Mouse (Mus musculus) forebrain, postnatal 0 days (tissue): ENCODE data around the gene Upk3bl. TPM values are rescaled to one million over a fixed set of nuclear protein-coding genes. Genes with fewer than 3 reads are reported as not detected.
"Not testable (repeated sequence)": the region's sequence is repeated elsewhere in the genome, so short reads cannot be mapped to it uniquely, and the experiment has no call there.

ENCODE experiments used
- ATAC-seq: fragments of 200-750 bp; cut with Nextera tagmentation; 2 replicates; pipeline ENCODE4 v1.8.0; 2017; ENCODE audit warnings: mild to moderate bottlenecking, moderate library complexity
- DNase-seq: peaks from one replicate; pipeline ENCODE4 v3.0.0-alpha.2; 2015
- H3K27ac ChIP-seq: fragments of 300-500 bp; sonication (generic); 2 replicates; pipeline ENCODE4 v1.5.1; 2014; ENCODE audit warnings: low read depth, mild to moderate bottlenecking, antibody characterized with exemption, low read length, moderate library complexity, mixed read lengths
- H3K27me3 ChIP-seq: fragments of 300-500 bp; sonication (generic); 2 replicates; pipeline ENCODE4 v1.6.1; 2014; ENCODE audit warnings: mild to moderate bottlenecking, low read length, mixed read lengths; ENCODE audit not compliant: insufficient read depth
- H3K36me3 ChIP-seq: fragments of 300-500 bp; sonication (generic); 2 replicates; pipeline ENCODE4 v1.6.1; 2014; ENCODE audit warnings: mild to moderate bottlenecking, moderate library complexity; ENCODE audit not compliant: insufficient read depth
- H3K4me1 ChIP-seq: fragments of 300-500 bp; sonication (generic); 2 replicates; pipeline ENCODE4 v1.6.1; 2014; ENCODE audit warnings: antibody characterized with exemption; ENCODE audit not compliant: insufficient read depth
- H3K4me2 ChIP-seq: fragments of 300-500 bp; sonication (generic); 2 replicates; pipeline ENCODE4 v1.6.1; 2014; ENCODE audit warnings: low read depth, mild to moderate bottlenecking, moderate library complexity
- H3K4me3 ChIP-seq: fragments of 300-500 bp; sonication (generic); 2 replicates; pipeline ENCODE4 v1.5.1; 2014; ENCODE audit warnings: low read depth, low read length, mixed read lengths
- H3K9ac ChIP-seq: fragments of 300-500 bp; sonication (generic); 2 replicates; pipeline ENCODE4 v1.6.1; 2014; ENCODE audit warnings: mild to moderate bottlenecking
- H3K9me3 ChIP-seq: fragments of 300-500 bp; sonication (generic); 2 replicates; pipeline ENCODE4 v1.6.1; 2016; ENCODE audit warnings: low read length
- CTCF ChIP-seq: sonication (generic); IDR thresholded peaks from 2 replicates; pipeline ENCODE4 v1.5.1; 2016; ENCODE audit warnings: antibody characterized with exemption, control low read depth, low read depth
- WGBS: fragments of 180-500 bp; shearing (Covaris S2); extraction: QIAGEN DNeasy Blood & Tissue Kit; methylation state at CpG from one replicate; pipeline ENCODE4 v1.1.7; 2014; 5-methylcytosine and 5-hydroxymethylcytosine counted together
- microRNA-seq, 2 experiments: library from miRNA; unstranded; fragments of <30 nt; microRNA quantifications; one replicate each; pipeline ENCODE4; 2016
- polyA plus RNA-seq: library from polyadenylated mRNA; unstranded; fragments of >200 nt; fragmentation: Nextera tagmentation; extraction: Ambion mirVana; gene quantifications from 2 replicates; pipeline ENCODE4 v1.2.1, GENCODE M21; 2015
- total RNA-seq: library from RNA; depleted of rRNA; stranded (reverse); fragments of >200 nt; gene quantifications from 2 replicates; pipeline ENCODE4 v1.2.3, GENCODE M21; 2014; rRNA removed

The Upk3bl gene
- total and polyA plus RNA-seq, 2 experiments from 2014 or later, result not detected

DNA sequence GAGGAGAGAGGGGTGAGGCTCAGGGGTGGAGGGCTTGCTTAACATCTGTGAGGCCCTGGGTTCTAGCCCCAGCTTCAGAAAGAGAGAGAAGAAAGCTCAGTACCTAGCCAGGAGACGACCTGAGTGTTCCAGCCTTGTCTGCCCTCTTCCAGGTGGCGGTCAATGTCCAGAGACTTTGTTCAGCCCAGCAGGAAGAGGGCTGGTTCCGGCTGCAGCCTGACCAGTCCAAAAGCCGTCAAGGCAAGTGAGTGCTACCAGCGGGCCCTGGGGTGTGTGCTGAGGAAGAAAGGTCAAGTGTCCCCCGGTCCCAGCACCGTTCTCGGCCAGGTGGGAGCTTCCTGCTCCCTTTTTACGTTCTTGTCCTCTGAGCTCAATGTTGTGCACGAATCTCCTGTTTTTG, 44.2 kb downstream of the Upk3bl start:
- 84% methylated on average over 10 of the region's 10 CpGs for WGBS

DNA sequence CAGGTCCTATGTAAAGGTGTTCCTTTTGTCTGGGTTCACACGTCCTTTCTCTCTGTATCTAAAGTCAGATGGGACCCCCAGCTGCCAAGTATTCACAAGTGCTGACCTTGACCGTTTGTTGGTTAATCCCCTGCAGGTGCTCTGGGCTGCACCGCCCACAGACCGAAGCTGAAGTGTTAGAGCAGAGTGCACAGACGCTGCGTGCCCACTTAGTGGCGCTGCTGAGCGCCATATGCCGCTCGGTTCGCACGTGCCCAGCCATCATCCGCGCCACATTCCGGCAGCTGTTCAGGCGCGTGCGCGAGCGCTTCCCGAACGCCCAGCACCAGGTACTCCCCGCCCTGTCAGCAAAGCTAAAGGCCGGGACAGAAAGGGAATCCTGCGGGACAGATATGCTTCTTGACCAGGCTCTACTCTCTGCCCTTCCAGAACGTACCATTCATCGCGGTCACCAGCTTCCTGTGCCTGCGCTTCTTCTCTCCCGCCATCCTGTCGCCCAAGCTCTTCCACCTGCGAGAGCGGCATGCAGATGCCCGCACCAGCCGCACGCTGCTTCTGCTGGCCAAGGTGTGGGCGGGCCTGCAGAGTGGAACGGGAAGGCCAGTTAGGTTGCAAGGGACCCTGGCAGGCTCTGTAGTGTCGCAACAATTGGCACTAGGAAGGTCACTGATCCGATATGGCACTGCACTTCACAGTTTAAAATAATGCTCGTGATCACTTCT, 48.0 kb downstream of the Upk3bl start:
- peak; percentile 97 for ATAC-seq
- peak; percentile 93 for DNase-seq
- WGBS, result 4% methylated on average over 41 of the region's 41 CpGs
- Histone ChIP-seq H3K36me3 (no peaks in the 10 kb centered on the region), H3K27ac (no peak overlapping the region), H3K9ac (peak overlapping the region; percentile 48), H3K4me2 (peak overlapping the region; percentile 84), H3K27me3 (no peaks in the 10 kb centered on the region), H3K4me1 (no peaks in the 10 kb centered on the region), H3K4me3 (peak overlapping the region; percentile 45), H3K9me3 (no peaks in the 10 kb centered on the region)
- peak; percentile 97 for TF ChIP-seq CTCF

More for the DNA sequence above, 44.2 kb downstream of the Upk3bl start:
- H3K36me3 ChIP-seq, result no peaks in the 10 kb centered on the region
- ATAC-seq (no peak), DNase-seq (no peak)
- no peak overlapping the region for H3K9ac ChIP-seq
- H3K4me3 ChIP-seq, result no peak overlapping the region
- TF ChIP-seq CTCF, result no peak
- H3K27me3 ChIP-seq, result no peaks in the 10 kb centered on the region
- no peak overlapping the region for H3K4me2 ChIP-seq
- no peak overlapping the region for H3K27ac ChIP-seq
- H3K4me1 ChIP-seq, result no peaks in the 10 kb centered on the region
- H3K9me3 ChIP-seq, result no peaks in the 10 kb centered on the region

DNA sequence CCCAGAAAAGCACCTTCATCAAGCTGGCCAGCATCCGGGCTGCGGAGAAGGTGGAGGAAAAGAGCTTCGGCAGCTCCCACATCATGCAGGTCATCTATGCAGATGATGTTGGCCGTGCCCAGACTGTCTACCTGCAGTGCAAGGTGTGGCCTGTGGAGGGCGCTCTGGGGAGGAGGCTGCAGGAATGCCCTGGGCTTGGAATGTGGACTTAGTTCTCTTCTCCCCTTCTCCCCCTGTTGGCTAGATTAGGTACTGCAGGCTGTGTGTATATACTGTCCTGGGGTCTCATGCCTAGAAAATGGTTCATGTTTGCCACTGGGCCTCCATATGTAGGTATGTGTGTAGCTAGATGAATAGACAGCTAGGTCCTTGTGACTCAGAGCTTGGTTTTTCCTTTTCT, 50.2 kb downstream of the Upk3bl start:
- H3K9ac ChIP-seq, result no peak overlapping the region
- WGBS, result 83% methylated on average over 5 of the region's 5 CpGs
- peak; percentile 60 for TF ChIP-seq CTCF
- no peak overlapping the region for H3K4me2 ChIP-seq
- no peak for ATAC-seq
- DNase-seq, result peak; percentile 7
- no peaks in the 10 kb centered on the region for H3K4me1 ChIP-seq
- no peaks in the 10 kb centered on the region for H3K9me3 ChIP-seq
- H3K27me3 ChIP-seq, result no peaks in the 10 kb centered on the region
- H3K27ac ChIP-seq, result no peak overlapping the region
- H3K4me3 ChIP-seq, result no peak overlapping the region
- H3K36me3 ChIP-seq, result no peaks in the 10 kb centered on the region

DNA sequence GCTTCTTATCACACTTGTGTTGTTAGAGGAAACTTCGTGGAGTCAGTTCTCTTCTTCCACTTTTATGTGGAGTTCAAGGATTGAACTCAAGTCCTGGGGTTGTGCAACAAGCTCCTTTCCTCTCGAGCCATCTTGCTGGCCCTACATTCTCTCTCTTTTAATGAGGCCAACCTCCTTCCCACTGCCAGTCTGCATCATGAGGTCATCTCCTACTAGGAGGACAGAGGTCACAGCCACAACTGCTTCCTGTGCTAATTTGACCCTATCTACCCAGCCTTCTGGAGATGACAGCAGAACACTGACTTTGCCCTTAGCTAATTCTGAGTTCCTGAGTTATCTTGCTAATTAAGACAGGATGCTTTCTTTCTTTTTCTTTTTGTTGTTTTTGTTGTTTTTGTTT, 54.2 kb downstream of the Upk3bl start:
- Histone ChIP-seq H3K9me3 (no peaks in the 10 kb centered on the region), H3K4me1 (no peaks in the 10 kb centered on the region), H3K27ac (no peak overlapping the region), H3K4me2 (no peak overlapping the region), H3K36me3 (no peaks in the 10 kb centered on the region), H3K9ac (no peak overlapping the region), H3K27me3 (no peaks in the 10 kb centered on the region), H3K4me3 (no peak overlapping the region)
- TF ChIP-seq CTCF, result no peak
- no peak for ATAC-seq
- no peak for DNase-seq
- WGBS, result 52% methylated on average over 2 of the region's 2 CpGs

DNA sequence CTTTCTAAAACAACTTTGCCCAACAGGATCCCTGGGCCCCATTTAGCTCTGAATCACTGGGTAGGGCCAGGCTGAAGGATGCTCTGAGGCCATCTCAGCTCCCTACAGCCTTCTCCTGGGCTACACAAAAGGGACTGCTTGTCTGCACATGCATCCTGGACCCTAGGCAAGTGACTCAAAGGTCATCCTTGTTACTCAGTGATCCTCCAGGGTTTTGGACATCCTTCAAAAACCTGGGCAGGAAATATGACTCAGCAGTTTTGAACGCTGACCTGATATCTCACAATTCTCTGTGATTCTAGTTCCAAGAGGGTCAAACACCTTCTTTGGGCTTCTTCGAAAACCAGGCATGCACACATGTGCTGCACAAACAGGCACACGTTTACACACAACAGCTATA, 54.8 kb downstream of the Upk3bl start:
- Histone ChIP-seq H3K9ac (no peak overlapping the region), H3K4me3 (no peak overlapping the region), H3K4me2 (no peak overlapping the region), H3K4me1 (no peaks in the 10 kb centered on the region), H3K36me3 (no peaks in the 10 kb centered on the region), H3K27me3 (no peaks in the 10 kb centered on the region), H3K9me3 (no peaks in the 10 kb centered on the region), H3K27ac (no peak overlapping the region)
- ATAC-seq (no peak), DNase-seq (no peak)
- no peak for TF ChIP-seq CTCF
- WGBS, result 89% methylated on average over 3 of the region's 3 CpGs

DNA sequence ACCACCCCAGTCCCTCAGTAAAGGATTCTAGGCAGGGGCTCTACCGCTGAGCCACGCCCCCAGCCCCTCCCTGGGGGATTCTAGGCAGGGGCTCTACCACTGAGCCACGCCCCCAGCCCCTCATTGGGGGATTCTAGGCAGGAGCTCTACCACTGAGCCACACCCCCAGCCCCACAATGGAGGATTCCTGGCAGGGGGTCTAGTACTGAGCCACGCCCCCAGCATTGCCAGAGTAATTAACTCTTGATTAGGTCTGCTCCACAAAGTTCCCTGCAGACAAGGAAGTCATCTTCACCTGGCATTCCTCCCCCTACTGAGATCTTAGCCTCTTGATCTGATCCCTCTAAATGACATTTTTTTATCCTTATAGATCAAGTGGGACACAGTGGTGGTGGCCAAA, 59.3 kb downstream of the Upk3bl start:
- DNase-seq, H3K9me3 ChIP-seq, H3K36me3 ChIP-seq, H3K27me3 ChIP-seq, H3K9ac ChIP-seq, H3K27ac ChIP-seq, H3K4me2 ChIP-seq, H3K4me3 ChIP-seq, ATAC-seq: not testable (repeated sequence)
- WGBS, result 49% methylated on average over 4 of the region's 4 CpGs
- H3K4me1 ChIP-seq, result peaks cover 11% of the 10 kb centered on the region

Small RNA genes lying within 50 kb of the gene (microRNA-seq; reads per million reads assigned to microRNA genes)
- gene Mir7035, result 0.49 to 1.2 reads per million in 2 experiments

Other genes with a start within 250 kb of the Upk3bl start
- 60.2 and 70.5 TPM in 2 replicates for gene Srrm3, start 247.6 kb upstream of the Upk3bl start, total RNA-seq
- 39.4 and 44.6 TPM in 2 replicates for gene Srrm3, start 247.6 kb upstream of the Upk3bl start, polyA plus RNA-seq
- 9.8 and 11.5 TPM in 2 replicates for gene Hspb1, start 166.6 kb upstream of the Upk3bl start, total RNA-seq
- 9.2 and 11.2 TPM in 2 replicates for gene Hspb1, start 166.6 kb upstream of the Upk3bl start, polyA plus RNA-seq
- gene Ywhag, start 119.9 kb upstream of the Upk3bl start, total RNA-seq, result 220 and 286 TPM in 2 replicates
- gene Ywhag, start 119.9 kb upstream of the Upk3bl start, polyA plus RNA-seq, result 603 and 867 TPM in 2 replicates
- gene Ssc4d, start 80.0 kb upstream of the Upk3bl start, total RNA-seq, result 6.5 and 7.0 TPM in 2 replicates
- gene Ssc4d, start 80.0 kb upstream of the Upk3bl start, polyA plus RNA-seq, result 2.5 and 4.0 TPM in 2 replicates
- gene Zp3, start 74.4 kb upstream of the Upk3bl start, total RNA-seq, result 0.14 TPM in 1 of 2 replicates, not detected in the other
- 0.14 and 0.23 TPM in 2 replicates for gene Zp3, start 74.4 kb upstream of the Upk3bl start, polyA plus RNA-seq
- 19.5 and 25.3 TPM in 2 replicates for gene Dtx2, start 59.7 kb upstream of the Upk3bl start, total RNA-seq
- 17.6 and 20.0 TPM in 2 replicates for gene Dtx2, start 59.7 kb upstream of the Upk3bl start, polyA plus RNA-seq
- gene Upk3b, start 16.0 kb upstream of the Upk3bl start, total RNA-seq, result 0.19 TPM in 1 of 2 replicates, not detected in the other
- gene Upk3b, start 16.0 kb upstream of the Upk3bl start, polyA plus RNA-seq, result not detected in 2 replicates
- gene Rasa4, start 29.4 kb downstream of the Upk3bl start, total RNA-seq, result 8.5 and 11.5 TPM in 2 replicates
- 5.8 and 9.0 TPM in 2 replicates for gene Rasa4, start 29.4 kb downstream of the Upk3bl start, polyA plus RNA-seq
- 85.0 and 123 TPM in 2 replicates for gene Polr2j, start 62.1 kb downstream of the Upk3bl start, total RNA-seq
- gene Polr2j, start 62.1 kb downstream of the Upk3bl start, polyA plus RNA-seq, result 237 and 318 TPM in 2 replicates
- gene Lrwd1, start 81.6 kb downstream of the Upk3bl start, total RNA-seq, result 30.0 and 33.3 TPM in 2 replicates
- 18.9 and 19.7 TPM in 2 replicates for gene Lrwd1, start 81.6 kb downstream of the Upk3bl start, polyA plus RNA-seq
- gene Alkbh4, start 81.7 kb downstream of the Upk3bl start, total RNA-seq, result 12.7 and 16.1 TPM in 2 replicates
- gene Alkbh4, start 81.7 kb downstream of the Upk3bl start, polyA plus RNA-seq, result 16.0 and 16.4 TPM in 2 replicates
- gene Orai2, start 116.2 kb downstream of the Upk3bl start, total RNA-seq, result 76.9 and 105 TPM in 2 replicates
- gene Orai2, start 116.2 kb downstream of the Upk3bl start, polyA plus RNA-seq, result 52.1 and 64.0 TPM in 2 replicates
- 16.1 and 19.8 TPM in 2 replicates for gene Prkrip1, start 144.5 kb downstream of the Upk3bl start, total RNA-seq
- 61.3 and 71.3 TPM in 2 replicates for gene Prkrip1, start 144.5 kb downstream of the Upk3bl start, polyA plus RNA-seq
- 38.4 and 43.8 TPM in 2 replicates for gene Sh2b2, start 192.1 kb downstream of the Upk3bl start, total RNA-seq
- gene Sh2b2, start 192.1 kb downstream of the Upk3bl start, polyA plus RNA-seq, result 21.0 and 22.7 TPM in 2 replicates